Mouse (Mus musculus): ENCODE results near the gene Golm1.
A peak's percentile ranks its signal among the peaks of the same experiment; 100 is the strongest.

The Golm1 gene

GRCm38 (mm10) chr13:59590691-59591090 lies 84.9 kb downstream of the Golm1 start:
- no peak for DNase-seq (ENCODE audit: low read depth)

GRCm38 (mm10) chr13:59589672-59590071 lies 85.9 kb downstream of the Golm1 start:
- DNase-seq (ENCODE audit: low read depth): no peak

- DNase-seq (ENCODE audit: low read depth): no peak
These were observed 88.4 kb downstream of the Golm1 start for GRCm38 (mm10) chr13:59587201-59587600.

- peak; percentile 43 for DNase-seq (ENCODE audit: low read depth)
These were observed 90.0 kb downstream of the Golm1 start for GRCm38 (mm10) chr13:59585648-59586005.

GRCm38 (mm10) chr13:59584947-59585647 lies 90.5 kb downstream of the Golm1 start, which contains the start of the genes Agtpbp1 and Naa35:
Agtpbp1 (minus strand) TSS chr13:59585227.
Naa35 (plus strand) TSS chr13:59585259.
- peak; percentile 99 for DNase-seq (ENCODE audit: low read depth)

Measured in NIH3T3 (cell line).